Mouse (Mus musculus) induced T-regulatory cell, adult 2 months (primary cell): Measurements from ENCODE around the gene H2al1e.
"Not testable (repeated sequence)": the region's sequence is repeated elsewhere in the genome, so short reads cannot be mapped to it uniquely, and the experiment has no call there.

Experiments
- DNase-seq: peaks from one replicate; pipeline ENCODE4 v3.0.0-alpha.2; 2012; ENCODE audit warnings: low read depth

Gene H2al1e

DNA sequence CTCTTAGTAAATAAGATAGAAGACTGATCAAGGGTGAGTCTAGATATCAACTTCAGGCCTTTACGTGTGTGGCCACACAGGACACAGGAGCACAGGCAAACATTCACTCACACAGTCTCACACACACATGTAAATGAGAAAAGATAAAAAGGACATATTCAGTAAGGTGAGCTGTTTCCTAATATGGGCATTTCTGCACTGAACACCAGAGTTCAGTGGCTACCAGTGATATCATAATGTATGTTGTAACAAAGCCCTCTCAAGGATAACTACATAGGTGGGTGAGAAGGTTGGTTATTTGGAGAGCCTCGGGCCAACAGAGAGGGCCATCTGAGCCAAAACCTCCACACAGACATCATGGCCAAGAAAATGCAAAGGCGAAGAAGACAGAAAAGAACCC is at the start of gene H2al1e:
Gene H2al1e (plus strand): TSS at position 301 of the 400 bp plus-strand sequence.
- not testable (repeated sequence) for DNase-seq

DNA sequence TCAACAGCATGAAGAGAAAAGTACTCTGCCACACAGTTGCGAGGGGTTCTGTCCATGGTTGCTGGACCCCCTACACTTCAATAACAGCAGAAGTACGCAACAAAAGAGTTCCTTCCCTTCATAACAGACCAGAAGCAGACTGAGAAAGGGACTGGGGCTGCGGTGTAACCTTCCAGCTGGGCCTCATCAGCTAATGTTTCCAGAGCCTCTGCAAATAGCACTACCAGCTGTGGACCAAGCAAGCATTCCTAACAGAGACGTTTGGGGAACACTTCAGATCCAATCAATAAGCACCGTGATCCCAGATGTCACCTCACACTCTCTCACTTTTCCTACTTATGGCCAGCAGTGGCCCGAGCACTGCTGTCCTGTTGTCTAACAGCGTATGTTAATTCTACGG is 46.8 kb upstream of the H2al1e start:
- no peak for DNase-seq

DNA sequence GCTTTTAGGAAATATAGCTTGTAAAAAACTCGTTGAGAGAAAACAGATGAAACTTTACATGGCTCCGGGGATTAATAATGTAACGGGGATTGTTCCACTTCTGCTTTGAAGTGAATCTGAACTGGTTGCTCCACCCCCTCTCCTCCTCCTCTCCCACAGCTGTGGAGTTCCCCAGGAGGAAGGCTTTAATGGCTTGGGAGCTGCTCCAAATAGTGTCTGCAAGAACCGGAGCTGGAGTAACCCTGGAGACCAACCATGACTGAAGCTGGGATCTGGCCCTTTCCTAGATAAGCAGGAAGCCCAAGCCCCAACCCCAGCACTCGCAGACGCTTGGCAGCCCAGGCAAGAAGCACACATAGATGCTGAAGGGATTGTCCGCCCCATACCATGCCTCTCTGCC is 43.9 kb upstream of the H2al1e start:
- DNase-seq, result no peak

DNA sequence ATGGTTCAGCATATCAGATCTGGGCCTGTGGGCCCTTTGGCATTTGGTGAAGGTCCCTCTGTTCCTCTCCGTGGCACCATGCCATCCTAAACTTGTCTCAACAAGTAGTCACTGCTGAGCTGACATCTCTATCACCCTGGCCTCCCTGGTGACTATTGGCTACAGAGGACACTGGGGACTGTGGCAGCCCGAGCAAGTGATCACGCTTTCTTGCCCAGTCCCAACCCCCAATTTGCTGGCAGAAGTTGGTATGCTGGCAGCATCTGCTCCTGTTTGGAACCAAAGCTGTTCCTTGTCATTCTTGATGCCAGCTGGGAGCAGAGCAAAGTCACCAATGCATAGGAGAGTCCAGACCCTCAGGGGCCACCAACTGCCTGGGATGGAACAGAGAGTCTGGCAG is 42.7 kb upstream of the H2al1e start:
- no peak for DNase-seq

GRCm38 (mm10) chrX:11273190-11273589 is 38.5 kb upstream of the H2al1e start:
- DNase-seq, result no peak

DNA sequence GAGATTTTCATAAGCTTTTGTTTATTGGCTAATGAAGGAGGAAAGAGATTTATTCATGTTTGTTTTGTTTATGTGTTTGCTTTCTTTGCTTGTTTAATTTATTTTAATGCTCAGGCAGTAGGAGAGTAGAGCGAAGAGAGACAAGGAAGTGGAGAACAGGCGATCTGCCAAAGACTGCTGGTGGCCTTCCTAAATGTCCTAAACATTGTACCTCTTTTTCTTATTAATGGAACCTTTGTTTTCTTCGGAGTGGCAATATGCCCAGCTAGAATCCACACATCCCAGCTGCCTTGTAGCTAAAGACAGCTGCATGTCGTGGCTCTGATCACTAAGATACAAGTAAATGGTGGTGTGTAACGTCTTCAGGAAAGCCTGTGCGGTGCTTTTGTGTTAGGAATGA is 34.7 kb upstream of the H2al1e start:
- DNase-seq, result no peak

DNA sequence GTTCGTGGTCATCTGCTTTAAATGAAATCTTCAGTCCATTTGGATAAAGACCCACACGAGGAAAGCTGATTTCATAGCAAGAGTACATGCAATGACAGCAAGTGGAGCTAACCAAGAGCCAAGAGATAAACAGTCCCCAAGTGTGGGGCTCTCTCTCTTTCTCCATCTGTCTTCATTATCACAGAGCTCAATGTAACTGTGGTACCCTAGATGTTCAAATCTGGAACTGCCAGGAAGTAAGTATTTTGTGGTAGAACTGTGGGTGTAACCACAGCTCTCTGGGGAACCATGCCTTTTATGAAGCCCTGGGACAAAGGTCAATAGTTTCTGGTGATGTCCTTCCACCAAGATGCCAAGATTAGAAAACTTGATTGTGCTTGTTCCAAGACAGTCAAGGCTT is 31.0 kb upstream of the H2al1e start:
- no peak for DNase-seq

GRCm38 (mm10) chrX:11288306-11288882 is 23.3 kb upstream of the H2al1e start:
- no peak for DNase-seq

DNA sequence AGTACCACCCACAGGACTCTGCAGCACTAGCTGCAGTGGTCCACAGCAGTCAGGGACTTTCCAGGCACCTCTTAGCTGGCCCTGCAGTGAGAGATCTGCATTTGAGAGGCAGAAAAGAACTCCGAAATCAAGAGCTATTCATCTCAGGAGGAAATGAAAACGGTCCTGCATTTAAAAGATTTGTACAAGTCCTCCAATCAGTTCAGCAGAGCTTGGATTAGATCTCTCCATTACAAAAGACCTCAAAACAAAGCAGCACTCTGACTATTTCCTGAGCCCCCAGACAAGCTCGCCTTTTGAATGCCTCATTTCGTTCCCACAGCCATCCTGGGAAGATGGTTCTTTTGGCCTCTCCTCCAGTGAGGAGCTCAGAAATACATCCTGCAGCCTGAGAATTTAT is 22.5 kb upstream of the H2al1e start:
- no peak for DNase-seq

DNA sequence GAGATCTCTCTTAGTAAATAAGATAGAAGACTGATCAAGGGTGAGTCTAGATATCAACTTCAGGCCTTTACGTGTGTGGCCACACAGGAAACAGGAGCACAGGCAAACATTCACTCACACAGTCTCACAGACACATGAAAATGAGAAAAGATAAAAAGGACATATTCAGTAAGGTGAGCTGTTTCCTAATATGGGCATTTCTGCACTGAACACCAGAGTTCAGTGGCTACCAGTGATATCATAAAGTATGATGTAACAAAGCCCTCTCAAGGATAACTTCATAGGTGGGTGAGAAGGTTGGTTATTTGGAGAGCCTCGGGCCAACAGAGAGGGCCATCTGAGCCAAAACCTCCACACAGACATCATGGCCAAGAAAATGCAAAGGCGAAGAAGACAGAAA is 12.8 kb upstream of the H2al1e start, which contains the start of gene H2al1a:
Gene H2al1a (plus strand): TSS at position 301 of the 400 bp plus-strand sequence.
- not testable (repeated sequence) for DNase-seq

DNA sequence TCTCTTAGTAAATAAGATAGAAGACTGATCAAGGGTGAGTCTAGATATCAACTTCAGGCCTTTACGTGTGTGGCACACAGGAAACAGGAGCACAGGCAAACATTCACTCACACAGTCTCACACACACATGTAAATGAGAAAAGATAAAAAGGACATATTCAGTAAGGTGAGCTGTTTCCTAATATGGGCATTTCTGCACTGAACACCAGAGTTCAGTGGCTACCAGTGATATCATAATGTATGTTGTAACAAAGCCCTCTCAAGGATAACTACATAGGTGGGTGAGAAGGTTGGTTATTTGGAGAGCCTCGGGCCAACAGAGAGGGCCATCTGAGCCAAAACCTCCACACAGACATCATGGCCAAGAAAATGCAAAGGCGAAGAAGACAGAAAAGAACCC is 9.6 kb upstream of the H2al1e start, which contains the start of gene H2al1b:
Gene H2al1b (plus strand): TSS at position 301 of the 400 bp plus-strand sequence.
- not testable (repeated sequence) for DNase-seq

GRCm38 (mm10) chrX:11305355-11305754 is 6.4 kb upstream of the H2al1e start, which contains the start of gene H2al1c:
TSS of gene H2al1c (plus strand) at chrX:11305655.
- not testable (repeated sequence) for DNase-seq

DNA sequence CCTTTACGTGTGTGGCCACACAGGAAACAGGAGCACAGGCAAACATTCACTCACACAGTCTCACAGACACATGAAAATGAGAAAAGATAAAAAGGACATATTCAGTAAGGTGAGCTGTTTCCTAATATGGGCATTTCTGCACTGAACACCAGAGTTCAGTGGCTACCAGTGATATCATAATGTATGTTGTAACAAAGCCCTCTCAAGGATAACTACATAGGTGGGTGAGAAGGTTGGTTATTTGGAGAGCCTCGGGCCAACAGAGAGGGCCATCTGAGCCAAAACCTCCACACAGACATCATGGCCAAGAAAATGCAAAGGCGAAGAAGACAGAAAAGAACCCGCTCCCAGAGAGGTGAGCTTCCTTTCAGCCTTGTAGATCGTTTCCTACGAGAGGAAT is 3.2 kb upstream of the H2al1e start, which contains the start of gene H2al1d:
Gene H2al1d (plus strand): TSS at position 301 of the 400 bp plus-strand sequence.
- DNase-seq, result not testable (repeated sequence)

GRCm38 (mm10) chrX:11314858-11315257 is 3.1 kb downstream of the H2al1e start, which contains the start of gene H2al1f:
TSS of gene H2al1f (plus strand) at chrX:11315158.
- DNase-seq, result not testable (repeated sequence)

DNA sequence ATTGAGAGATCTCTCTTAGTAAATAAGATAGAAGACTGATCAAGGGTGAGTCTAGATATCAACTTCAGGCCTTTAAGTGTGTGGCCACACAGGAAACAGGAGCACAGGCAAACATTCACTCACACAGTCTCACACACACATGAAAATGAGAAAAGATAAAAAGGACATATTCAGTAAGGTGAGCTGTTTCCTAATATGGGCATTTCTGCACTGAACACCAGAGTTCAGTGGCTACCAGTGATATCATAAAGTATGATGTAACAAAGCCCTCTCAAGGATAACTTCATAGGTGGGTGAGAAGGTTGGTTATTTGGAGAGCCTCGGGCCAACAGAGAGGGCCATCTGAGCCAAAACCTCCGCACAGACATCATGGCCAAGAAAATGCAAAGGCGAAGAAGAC is 6.2 kb downstream of the H2al1e start, which contains the start of gene H2al1g:
Gene H2al1g (plus strand): TSS at position 301 of the 400 bp plus-strand sequence.
- not testable (repeated sequence) for DNase-seq

DNA sequence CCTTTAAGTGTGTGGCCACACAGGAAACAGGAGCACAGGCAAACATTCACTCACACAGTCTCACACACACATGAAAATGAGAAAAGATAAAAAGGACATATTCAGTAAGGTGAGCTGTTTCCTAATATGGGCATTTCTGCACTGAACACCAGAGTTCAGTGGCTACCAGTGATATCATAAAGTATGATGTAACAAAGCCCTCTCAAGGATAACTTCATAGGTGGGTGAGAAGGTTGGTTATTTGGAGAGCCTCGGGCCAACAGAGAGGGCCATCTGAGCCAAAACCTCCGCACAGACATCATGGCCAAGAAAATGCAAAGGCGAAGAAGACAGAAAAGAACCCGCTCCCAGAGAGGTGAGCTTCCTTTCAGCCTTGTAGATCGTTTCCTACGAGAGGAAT is 9.5 kb downstream of the H2al1e start, which contains the start of gene H2al1h:
Gene H2al1h (plus strand): TSS at position 301 of the 400 bp plus-strand sequence.
- not testable (repeated sequence) for DNase-seq

GRCm38 (mm10) chrX:11324359-11324758 is 12.6 kb downstream of the H2al1e start, which contains the start of gene H2al1i:
TSS of gene H2al1i (plus strand) at chrX:11324659.
- not testable (repeated sequence) for DNase-seq

DNA sequence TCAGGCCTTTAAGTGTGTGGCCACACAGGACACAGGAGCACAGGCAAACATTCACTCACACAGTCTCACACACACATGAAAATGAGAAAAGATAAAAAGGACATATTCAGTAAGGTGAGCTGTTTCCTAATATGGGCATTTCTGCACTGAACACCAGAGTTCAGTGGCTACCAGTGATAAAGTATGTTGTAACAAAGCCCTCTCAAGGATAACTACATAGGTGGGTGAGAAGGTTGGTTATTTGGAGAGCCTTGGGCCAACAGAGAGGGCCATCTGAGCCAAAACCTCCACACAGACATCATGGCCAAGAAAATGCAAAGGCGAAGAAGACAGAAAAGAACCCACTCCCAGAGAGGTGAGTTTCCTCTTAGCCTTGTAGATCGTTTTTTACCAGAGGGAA is 15.8 kb downstream of the H2al1e start, which contains the start of gene H2al1j:
Gene H2al1j (plus strand): TSS at position 301 of the 400 bp plus-strand sequence.
- DNase-seq, result not testable (repeated sequence)

DNA sequence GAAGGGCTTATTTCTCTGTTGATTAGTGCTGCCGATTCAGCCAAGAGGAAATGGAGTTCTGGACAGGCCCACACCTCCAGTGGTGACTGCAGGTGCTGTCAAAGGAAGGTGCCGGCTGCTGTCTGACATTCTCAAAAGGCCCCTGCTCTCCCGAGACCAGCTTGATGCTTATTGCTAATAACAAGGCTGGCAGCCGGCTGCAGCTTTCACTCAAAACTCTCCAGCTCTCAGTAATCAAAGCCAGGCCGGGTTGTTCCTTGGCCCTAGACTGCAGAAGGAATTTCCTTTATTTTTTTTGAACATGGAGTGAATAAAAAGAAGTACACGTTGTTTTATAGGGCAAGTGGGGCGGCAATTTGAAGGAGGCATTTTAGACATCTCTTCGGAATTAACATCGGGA is 34.0 kb downstream of the H2al1e start:
- DNase-seq, result no peak

DNA sequence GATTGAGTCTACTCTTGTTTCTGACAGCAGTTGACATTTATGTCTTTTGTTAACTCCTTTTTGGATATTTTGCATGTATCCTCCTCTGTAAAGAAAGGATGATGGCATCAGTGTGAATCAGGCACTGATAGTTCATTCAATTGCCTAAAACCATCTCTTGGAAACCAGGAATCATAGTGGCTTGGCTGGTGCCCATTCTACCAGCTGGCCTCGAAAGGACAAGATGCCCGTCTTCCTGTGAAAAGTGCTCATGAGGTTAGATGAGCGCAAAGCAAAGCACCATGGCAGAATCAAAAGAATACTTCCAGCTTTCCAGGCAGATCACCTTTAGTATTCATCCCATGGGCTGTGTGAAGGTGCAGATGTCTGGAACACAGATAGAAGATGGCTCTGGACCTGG is 35.0 kb downstream of the H2al1e start:
- no peak for DNase-seq

DNA sequence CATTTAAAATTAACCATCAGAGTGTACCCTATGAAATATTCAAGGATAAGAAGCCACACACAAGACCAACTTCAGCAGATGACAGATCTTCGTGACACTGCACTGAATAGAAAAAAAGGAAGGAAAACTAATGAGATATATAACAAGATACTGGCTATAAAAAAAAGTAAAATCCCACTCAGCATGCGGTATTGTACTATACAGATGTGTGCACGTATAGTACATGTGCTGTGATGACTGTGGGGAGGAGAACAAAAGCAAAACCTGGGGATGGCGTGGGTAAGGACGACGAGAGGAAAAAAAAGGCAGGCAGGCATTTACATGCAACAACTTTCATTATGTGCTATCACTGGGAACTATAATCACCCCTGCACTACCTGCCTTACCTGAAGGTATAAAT is 49.1 kb downstream of the H2al1e start:
- DNase-seq, result no peak

DNA sequence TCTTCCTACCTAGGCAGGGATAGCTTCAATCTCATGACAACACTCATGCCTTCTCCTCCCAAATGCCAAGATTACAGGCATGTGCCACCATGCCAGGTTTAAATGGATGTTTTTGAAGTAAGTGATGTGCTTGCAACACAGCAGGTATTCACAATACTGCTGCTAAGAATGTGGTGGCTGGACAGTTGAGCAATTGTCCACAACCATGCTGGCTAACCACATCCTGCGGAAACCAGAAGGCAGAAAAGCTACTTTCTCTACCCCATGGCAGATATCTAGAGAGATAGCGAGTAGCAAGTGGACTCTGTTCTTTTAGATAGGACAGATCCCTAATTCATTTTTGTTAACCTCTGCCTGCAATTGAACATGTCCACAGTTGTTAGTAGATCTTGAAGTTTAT is 49.5 kb downstream of the H2al1e start:
- no peak for DNase-seq
